Mouse (Mus musculus) gastrocnemius, postnatal 36 days (tissue): ENCODE results near the gene Dlx4. TPM values are rescaled to one million over a fixed set of nuclear protein-coding genes. Genes with fewer than 3 reads are reported as not detected.

Experiments
- DNase-seq, 2 experiments: peaks; one replicate each; pipeline ENCODE4 v3.0.0; 2022
- intact Hi-C: fragments of 180-260 bp; cut with DNase I; formaldehyde crosslinking; loops from one replicate; pipeline ENCODE4 v1.15.1; 2025
- total RNA-seq, 2 experiments: library from RNA; stranded (reverse); gene quantifications; 2 replicates each; pipeline ENCODE4 v1.2.3; 2021

The Dlx4 gene
- total RNA-seq, 2 experiments from 2014 or later = not detected

DNA sequence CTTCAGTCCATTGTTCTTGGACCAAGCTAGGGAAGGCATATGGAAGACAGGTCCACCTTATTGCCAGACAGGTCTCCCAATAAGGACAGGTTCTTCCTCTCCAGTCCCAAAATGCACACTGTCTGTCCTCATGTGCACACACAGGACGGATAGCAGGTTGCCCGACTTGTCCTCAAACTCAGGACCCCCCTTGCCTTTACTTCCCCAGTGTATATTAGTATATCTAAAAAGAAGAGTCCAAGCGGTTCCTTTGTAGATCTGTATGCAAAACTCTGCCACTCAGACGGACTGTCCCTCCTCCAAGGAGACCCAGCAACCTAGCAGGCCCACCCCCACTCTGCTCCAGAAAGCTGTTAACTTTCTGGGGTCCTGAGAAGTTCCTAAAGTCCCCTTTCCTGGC lies 2.4 kb downstream of the Dlx4 start:
- DNase-seq = no peak
- intact Hi-C loops = no loop called here

DNA sequence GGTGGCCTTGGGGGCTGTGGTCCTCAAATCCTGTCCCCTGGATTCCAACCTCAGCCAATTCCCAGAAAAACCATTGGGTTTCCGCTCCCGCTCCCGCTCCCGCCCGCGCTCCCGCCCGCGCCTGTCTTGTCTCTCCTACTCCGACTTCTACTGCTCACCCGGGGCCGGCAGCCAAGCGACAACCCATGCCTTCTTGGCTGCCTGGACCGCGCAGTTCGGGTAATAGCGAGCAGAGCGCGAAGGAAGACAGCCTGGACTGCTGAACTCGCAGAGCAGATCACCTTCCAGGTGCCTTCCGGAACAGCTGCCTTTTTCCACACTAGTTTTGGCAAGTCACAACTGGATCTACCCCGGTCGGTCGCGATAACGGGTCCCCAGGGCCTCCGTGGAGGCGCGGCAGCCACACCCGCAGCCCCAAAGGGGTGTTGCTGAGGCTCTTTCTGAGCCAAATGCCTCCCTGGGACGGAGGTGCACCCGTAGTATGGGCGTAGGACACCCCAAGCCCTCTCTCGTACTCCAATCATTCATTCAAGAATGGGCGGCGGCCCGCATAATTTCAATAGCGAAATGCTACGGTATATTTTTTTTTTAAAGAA lies 3.0 kb downstream of the Dlx4 start:
- intact Hi-C loops = no loop called here
- no peak for DNase-seq

DNA sequence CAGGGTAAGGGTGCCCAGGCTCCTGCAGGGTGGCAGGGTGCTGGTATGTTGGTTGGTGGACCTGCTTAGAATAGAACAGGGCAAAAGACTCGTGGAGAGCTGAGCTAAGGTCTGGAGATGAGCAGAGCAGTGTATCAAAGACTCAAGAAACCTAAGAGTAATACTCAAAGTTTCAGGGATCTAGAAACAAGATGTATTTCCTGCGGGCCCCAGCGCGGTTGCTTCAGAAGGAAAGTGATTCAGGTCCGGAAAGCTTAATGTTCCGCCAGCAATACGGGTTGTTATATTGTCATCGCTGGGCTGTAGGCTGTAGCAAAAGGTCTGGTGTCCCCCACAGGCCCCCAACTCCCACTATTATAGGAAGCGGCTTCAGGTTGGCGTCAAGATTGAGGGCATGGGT lies 3.8 kb downstream of the Dlx4 start:
- no peak for DNase-seq
- intact Hi-C loops = no loop called here

DNA sequence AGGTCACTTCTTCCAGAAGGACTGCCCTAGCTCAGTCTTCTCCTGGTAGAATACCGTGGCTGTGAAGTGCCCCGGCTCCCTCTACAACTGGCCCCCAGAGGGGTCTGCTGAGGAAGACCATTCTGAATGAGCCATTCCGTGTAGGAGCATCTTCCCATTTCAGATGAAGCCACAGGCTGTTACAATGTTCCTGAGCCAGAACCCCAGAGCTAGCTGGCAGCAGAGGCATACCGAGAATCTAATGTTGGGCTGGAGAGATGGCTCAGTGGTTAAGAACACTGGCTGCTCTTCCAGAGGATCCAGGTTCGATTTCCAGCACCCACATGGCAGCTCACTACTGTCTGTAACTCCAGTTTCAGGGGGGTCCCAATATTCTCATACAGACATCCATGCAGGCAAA lies 6.2 kb downstream of the Dlx4 start:
- intact Hi-C loops = no loop called here

DNA sequence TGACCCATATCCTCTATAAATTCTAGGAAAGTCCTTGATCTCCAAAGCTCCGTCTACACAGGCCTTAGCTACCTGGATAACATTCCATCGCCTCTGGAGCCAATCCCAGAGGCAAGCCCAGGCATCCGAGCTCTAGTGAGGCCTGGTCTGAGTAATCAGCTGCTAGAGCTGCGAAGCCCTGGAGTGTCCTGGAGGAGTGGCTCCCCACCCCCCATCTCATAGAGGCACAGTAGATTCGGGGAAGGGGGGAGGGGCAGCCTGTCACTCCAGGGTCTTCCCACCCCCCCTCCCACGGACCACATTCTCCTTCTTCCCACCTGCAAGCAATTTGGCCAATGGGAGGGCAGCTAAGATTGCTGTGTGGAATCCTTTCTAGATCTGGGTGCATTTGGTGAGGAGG lies 8.8 kb downstream of the Dlx4 start:
- intact Hi-C loops = no loop called here
- no peak for DNase-seq

More for the DNA sequence above, 6.2 kb downstream of the Dlx4 start:
- DNase-seq = no peak

DNA sequence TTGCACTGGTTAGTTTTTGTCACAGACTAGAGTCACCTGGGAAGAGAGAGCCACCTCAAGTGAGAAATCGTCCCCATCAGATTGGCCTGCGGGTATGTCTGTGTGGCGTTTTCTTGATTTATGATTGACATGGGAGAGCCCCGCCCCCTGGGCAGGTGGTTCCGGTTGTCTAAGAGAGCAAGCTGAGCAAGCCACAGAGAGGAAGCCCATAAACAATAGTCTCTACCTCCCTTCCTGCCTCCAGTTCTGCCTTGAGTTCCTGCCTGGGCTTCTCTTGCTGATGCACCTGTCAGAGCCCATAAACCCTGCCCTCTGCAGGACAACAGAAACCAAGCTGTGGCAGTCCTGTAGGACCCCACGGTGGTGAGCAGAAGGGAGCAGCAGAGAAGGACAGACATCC lies 12.7 kb downstream of the Dlx4 start:
- no peak for DNase-seq
- intact Hi-C loops = no loop called here

DNA sequence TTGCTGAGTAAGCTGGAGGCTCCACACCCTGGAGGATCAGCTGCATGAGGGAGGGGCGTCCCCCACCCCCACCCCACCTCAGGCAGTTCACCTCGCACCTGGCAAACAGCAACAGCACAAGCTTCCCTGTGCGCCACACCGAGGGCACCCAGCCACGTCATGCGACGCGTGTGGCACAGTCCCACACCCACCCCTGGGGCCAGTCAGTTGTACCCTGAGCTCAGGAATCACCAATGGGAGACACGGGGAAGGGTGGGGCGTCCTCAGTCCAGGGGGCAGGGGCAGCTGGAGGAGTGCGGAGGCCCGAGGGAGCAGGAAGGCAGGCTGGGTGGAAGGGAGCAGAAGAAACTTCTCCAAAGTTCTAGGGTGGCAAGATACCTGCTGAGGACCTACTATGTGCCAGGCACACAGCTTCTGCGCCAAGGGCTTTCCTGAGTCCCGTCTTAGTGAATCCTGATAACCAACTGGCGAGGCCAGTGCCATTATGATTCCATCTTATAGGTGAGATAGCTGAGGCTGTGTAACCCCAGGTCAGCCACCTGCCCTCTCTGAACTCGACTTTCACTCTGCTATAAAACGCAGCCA lies 15.3 kb downstream of the Dlx4 start:
- no peak for DNase-seq
- intact Hi-C loops = no loop called here

DNA sequence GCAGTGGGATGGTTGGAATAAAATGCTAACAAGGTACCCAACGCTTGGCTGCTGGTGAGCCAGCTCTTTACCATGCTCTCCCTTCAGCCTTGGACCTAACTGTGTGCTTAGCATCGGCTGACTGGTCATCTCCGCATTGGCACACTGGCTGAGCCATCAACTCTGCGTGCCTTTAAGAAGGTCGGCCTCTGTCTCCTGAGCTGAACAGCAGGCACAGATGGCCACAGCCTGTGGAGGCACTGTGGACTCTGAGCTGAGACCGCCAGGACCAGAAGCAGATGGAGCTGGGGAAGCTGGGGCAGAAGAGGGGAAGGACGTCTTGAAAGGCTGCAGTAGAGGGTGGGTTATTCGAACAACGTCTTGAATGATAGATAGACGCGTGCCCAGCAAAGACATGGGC lies 17.7 kb downstream of the Dlx4 start:
- intact Hi-C loops = loop anchor here (10.0 kb wide), 1 partner anchor 246 kb away; no protein-coding TSS in a partner anchor
- no peak for DNase-seq

DNA sequence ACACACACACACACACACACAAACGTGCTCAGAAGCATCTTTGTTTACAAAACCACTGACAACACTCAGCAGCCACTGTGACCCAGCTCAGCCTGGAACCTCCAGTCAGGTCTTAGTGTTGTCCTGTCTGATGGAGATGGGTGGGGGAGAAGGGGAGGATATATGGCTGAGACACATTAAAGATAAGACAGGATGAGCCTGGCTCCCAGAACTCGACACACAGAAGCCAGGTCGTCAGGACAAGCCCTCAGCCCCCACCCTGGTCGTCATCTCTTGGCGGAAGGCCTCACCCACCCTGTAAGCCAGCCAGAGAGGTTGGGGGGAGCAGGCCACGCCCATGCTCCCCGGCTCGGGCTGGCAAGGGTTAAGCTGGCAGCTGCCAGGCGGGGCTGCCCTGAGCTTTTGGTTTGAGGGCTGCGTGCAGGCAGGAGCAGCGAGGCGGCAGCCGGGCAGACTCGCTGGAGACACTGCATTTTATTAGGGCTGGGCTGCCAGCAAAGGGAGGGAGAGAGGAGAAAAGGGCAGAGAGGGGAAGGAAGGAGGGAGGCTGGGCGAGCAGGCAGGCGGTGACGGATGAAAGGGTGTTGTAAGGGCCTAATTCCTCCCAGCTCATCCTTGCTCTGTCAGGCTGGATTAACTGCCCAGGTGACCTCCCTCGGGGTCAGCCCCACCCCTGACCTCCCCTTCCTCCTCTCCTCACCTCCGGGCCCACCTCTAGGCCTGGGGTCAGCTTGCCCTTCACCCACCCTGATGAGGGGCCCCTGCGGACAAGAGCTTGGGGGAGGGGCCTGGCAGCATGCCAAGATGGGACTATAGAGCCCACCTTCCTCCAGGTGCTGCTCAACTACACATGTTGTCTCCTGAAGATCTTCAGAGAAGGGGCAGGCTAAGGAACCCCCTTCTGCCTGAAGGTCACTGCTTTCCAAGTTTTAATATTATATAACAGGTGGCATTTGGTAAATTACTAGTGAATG lies 19.5 kb downstream of the Dlx4 start:
- intact Hi-C loops = loop anchor here (10.0 kb wide), 1 partner anchor 248 kb away; no protein-coding TSS in a partner anchor
- DNase-seq = no peak

DNA sequence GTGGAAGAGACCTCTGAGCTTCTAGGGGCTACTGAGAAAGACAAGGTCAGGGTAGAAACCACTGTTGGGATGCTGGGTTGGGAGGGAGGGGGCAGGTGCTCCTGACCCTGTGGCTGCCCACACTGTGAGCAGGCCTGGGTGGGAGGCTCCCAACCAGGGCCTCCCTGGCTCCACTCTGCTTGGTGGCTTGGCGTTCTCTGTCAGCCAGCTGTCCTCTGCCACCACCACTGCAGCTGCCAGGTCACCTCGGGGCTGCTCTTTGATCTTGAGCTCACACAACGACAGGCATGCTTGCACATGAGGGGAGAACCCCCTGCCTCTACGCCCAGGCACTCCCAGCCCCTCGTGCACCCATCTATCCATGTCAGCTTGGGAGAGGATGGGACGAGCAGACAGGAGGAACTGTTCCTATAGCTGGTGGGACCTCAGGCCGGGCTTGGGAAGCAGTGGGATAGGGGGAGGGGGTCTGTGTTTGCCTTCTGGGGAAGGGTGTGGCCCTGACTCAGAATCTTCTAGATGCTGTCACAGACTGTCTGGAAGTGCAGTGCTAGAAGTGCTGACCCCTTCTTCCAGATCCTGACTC lies 20.6 kb downstream of the Dlx4 start:
- intact Hi-C loops = loop anchor here (10.0 kb wide), 1 partner anchor 249 kb away; no protein-coding TSS in a partner anchor
- DNase-seq = no peak

DNA sequence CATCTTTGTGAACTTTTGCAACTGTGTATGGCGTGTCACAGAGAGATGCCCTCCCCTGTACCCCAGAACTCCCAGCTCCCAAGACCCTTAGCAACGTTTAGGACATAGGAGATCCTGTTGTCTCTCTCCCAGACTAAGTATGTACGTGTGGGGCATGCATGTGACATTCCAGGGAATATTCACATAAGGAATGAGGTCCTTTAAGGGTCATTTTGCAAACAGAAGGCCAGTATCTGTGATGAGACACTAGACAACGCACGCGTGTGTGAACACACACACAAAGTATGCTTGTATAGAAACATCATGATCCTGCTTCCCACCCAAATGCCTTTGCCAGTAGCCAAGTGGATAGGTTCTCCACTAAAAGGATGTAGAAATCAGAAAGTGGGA lies 24.0 kb downstream of the Dlx4 start:
- intact Hi-C loops = loop anchor here (10.0 kb wide), 1 partner anchor 253 kb away; no protein-coding TSS in a partner anchor
- DNase-seq = no peak

DNA sequence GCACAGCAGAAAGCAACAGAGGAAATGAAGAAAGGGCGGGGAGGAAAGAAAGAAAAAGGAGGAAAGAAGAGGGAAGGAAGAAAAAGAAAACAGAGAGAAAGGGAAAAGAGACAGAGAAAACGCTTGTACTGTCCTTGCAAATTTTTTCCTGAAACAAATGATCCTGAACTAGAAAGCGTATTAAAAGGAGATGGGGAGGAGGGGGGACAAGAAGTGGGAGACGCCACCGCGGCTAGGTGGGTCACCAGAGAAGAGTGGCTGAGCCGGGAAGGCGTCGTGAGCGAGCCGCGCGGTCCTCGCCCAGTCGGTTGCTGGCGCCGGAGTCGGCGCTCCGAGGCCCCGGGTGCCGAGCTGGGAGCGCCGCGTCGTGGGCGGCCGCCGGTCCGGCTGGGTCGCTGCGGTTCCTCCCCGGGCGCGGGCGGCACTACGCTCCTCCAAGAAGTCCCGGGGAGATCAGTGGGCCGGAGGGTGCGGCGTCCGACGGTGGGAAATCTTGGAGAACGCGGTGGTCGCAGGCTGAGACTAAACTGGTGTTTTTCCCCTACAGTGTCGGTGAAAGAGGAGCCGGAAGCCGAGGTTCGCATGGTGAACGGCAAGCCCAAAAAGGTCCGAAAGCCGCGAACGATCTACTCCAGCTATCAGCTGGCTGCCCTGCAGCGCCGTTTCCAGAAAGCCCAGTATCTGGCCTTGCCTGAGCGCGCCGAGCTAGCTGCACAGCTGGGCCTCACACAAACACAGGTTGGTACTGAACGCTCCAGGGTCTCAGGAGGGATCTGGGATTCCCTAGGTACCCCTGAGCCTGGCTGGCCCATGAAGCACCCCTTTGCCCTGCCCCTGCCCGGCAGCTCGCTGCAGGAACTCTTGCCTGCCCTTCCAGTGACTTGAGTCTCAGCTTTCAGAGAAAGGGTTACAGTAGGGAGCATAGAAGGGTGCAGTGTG lies 24.6 kb downstream of the Dlx4 start:
- DNase-seq = no peak
- intact Hi-C loops = loop anchor here (10.0 kb wide), 1 partner anchor 253 kb away; no protein-coding TSS in a partner anchor

DNA sequence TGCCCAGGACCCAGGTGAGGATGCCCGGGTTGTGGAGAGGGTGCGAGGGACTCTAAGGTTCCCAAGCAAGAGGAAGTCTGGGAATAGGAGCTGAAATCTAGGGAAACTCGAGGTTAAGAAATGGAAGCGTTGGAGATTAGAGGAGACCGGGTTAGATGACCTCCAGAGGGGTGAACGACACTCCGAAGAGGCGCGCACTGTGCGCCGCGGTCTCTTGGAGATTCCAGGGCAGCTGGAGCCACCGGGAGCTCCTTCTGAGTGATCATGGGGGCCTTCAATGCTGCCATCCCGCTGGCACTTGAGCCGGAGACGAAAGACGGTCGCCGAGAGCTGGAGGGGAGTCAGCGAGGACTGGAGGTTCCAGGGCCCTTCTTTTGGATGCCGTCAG lies 25.4 kb downstream of the Dlx4 start:
- intact Hi-C loops = loop anchor here (10.0 kb wide), 1 partner anchor 254 kb away; no protein-coding TSS in a partner anchor
- no peak for DNase-seq

DNA sequence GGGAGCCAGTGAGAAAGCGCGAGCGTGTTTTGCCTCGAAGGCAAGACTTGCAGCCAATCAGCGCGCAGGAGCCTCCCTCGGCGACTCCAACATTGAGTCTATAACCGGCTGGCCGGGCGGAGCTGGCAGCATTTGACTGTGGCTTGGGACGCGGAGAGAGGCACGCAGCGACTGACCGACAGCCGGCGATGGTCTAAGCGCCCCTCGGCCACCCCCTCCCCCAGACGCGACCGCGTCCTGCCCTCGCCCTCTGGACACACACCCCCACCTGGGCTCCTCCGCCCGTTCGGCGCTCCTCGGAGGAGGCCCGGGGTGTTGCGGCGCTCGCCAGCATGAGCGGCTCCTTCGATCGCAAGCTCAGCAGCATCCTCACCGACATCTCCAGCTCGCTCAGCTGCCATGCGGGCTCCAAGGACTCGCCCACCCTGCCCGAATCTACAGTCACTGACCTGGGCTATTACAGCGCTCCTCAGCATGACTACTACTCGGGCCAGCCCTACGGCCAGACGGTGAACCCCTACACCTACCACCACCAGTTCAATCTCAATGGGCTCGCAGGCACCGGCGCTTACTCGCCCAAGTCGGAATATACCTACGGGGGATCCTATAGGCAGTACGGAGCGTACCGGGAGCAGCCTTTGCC lies 26.0 kb downstream of the Dlx4 start, which contains the start of gene Dlx3:
TSS of gene Dlx3 (plus strand) at position 130 of the 643 bp plus-strand sequence.
- intact Hi-C loops = loop anchor here (5.0 to 10.0 kb wide), 2 partner anchors 255 to 402 kb away; no protein-coding TSS in a partner anchor
- no peak for DNase-seq

DNA sequence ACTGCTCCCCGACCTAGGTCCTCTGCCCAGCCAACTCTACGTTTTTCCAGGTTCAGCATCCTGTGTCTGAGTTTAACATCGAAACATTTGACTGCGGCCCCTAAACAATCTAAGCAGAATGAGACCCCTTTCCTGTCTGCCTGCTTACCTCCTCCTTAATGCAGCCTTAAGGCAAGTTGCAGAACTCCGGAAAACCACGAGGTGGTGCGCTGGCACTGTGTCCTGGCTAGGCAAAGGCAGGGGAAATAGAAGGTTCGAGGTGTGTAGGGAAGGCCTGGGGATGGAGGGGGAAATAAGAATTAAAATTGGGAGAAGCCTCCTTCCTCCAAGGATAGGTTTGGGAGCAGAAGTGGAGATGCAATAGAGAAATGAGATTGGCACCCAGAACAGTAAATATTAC lies 27.6 kb downstream of the Dlx4 start:
- intact Hi-C loops = loop anchor here (1.0 to 5.0 kb wide), 2 partner anchors 114 to 404 kb away; no protein-coding TSS in a partner anchor
- peak; percentile 64 to 66 for DNase-seq

DNA sequence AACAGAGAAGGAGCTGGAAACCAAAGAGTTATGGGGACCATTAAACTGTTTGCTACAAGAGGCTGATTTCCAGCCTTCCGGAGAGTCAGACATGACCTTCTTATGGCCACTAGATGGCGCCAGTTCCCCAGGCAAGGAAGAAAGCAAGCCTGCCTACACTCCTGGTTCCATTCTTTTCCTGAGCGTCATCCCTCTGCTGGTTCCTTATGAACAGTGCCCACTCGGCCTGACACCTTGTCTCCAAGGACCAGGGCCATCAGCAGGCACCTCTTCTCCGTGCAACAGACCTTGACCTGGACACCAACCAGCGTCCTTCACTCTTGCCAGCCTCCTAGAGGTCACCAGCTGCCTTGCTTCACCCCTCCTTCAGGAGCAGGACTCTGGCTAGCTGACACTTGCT lies 29.0 kb downstream of the Dlx4 start:
- DNase-seq = peak; percentile 40 to 41
- intact Hi-C loops = loop anchor here (1.0 to 5.0 kb wide), 2 partner anchors 134 to 405 kb away; no protein-coding TSS in a partner anchor

DNA sequence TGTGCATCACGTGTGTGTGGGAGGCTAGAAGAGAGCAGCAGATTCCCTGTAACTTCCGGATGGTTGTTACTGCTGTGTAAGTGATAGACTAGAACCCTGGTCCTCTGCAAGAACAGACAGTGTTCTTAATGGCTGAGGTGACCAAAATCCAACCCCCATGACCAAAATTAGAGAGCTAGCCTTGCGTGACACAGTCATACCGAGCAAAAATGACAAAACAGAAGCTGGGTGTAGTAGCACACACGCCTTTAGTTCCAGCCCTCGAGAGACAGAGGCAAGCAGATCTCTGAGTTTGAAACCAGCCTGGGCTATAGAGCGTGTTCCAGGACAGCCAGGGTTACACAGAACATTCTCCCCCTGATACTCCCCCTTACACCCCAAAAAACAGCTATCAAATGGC lies 36.0 kb downstream of the Dlx4 start:
- DNase-seq = no peak
- intact Hi-C loops = no loop called here

DNA sequence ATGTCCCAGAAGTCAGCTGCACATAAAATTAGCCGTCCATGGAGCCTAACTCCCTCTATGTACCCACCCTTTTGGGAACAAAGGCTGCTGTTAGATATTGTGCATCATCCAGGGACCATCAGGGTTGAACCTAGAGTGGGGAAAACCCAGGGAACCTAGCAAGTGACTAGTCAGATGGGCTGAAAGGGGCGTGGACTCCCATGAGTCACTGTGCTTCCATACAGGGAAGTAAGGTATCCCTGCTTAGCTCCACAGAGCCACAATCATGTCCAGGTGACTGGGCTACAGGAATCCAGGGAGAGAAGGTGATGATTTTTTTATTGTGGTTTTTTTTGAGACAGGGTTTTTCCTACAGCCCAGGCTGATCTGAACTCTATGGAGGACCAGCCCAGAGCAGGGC lies 37.1 kb downstream of the Dlx4 start:
- intact Hi-C loops = no loop called here
- no peak for DNase-seq
